Mouse (Mus musculus): ENCODE measurements around the gene Polk. TPM values are rescaled to one million over a fixed set of nuclear protein-coding genes. Genes with fewer than 3 reads are reported as not detected.

Gene Polk
- 10 to 100 TPM in 1 of 2 experiments, 1 to 10 TPM in 1; 9.7 to 14.7 TPM for total RNA-seq (2021)

- DNase-seq (ENCODE audit: extremely low spot score in 1 of 2, low spot score in 1 of 2): peak; percentile 87 to 92
Measured at GRCm38 (mm10) chr13:96542081-96542889, at the start of gene Polk, which contains the start of gene Col4a3bp. TSS of gene Polk (minus strand) at chr13:96542579. TSS of gene Col4a3bp (plus strand) at chr13:96542618.

- DNase-seq (ENCODE audit: extremely low spot score in 1 of 2, low spot score in 1 of 2): no peak
Measured at GRCm38 (mm10) chr13:96588642-96589041, 46.3 kb upstream of the Polk start.

- DNase-seq (ENCODE audit: extremely low spot score in 1 of 2, low spot score in 1 of 2): no peak
Measured at GRCm38 (mm10) chr13:96586540-96586939, 44.2 kb upstream of the Polk start.

- DNase-seq (ENCODE audit: extremely low spot score in 1 of 2, low spot score in 1 of 2): no peak
Measured at GRCm38 (mm10) chr13:96584201-96584600, 41.8 kb upstream of the Polk start.

- DNase-seq (ENCODE audit: extremely low spot score in 1 of 2, low spot score in 1 of 2): no peak
Measured at GRCm38 (mm10) chr13:96579979-96580378, 37.6 kb upstream of the Polk start.

GRCm38 (mm10) chr13:96579104-96579503, 36.7 kb upstream of the Polk start:
- DNase-seq (ENCODE audit: extremely low spot score in 1 of 2, low spot score in 1 of 2): no peak

GRCm38 (mm10) chr13:96574170-96574569, 31.8 kb upstream of the Polk start:
- DNase-seq (ENCODE audit: extremely low spot score in 1 of 2, low spot score in 1 of 2): no peak

GRCm38 (mm10) chr13:96571016-96571361, 28.6 kb upstream of the Polk start:
- no peak for DNase-seq (ENCODE audit: extremely low spot score in 1 of 2, low spot score in 1 of 2)

- no peak for DNase-seq (ENCODE audit: extremely low spot score in 1 of 2, low spot score in 1 of 2)
Measured at GRCm38 (mm10) chr13:96570313-96571015, 28.1 kb upstream of the Polk start.

- no peak for DNase-seq (ENCODE audit: extremely low spot score in 1 of 2, low spot score in 1 of 2)
Measured at GRCm38 (mm10) chr13:96567977-96568376, 25.6 kb upstream of the Polk start.

GRCm38 (mm10) chr13:96555099-96555498, 12.7 kb upstream of the Polk start:
- DNase-seq (ENCODE audit: extremely low spot score in 1 of 2, low spot score in 1 of 2): no peak

GRCm38 (mm10) chr13:96547941-96548340, 5.6 kb upstream of the Polk start:
- DNase-seq (ENCODE audit: extremely low spot score in 1 of 2, low spot score in 1 of 2): no peak

GRCm38 (mm10) chr13:96547250-96547649, 4.9 kb upstream of the Polk start:
- DNase-seq (ENCODE audit: extremely low spot score in 1 of 2, low spot score in 1 of 2): no peak

GRCm38 (mm10) chr13:96544506-96544905, 2.1 kb upstream of the Polk start:
- DNase-seq (ENCODE audit: extremely low spot score in 1 of 2, low spot score in 1 of 2): no peak

- peak in 1 of 2 experiments; percentile 38 for DNase-seq (ENCODE audit: extremely low spot score in 1 of 2, low spot score in 1 of 2)
Measured at GRCm38 (mm10) chr13:96542901-96543891, 817 bp upstream of the Polk start.

GRCm38 (mm10) chr13:96541381-96541780, 998 bp downstream of the Polk start:
- DNase-seq (ENCODE audit: extremely low spot score in 1 of 2, low spot score in 1 of 2): no peak

GRCm38 (mm10) chr13:96538103-96538502, 4.3 kb downstream of the Polk start:
- no peak for DNase-seq (ENCODE audit: extremely low spot score in 1 of 2, low spot score in 1 of 2)

GRCm38 (mm10) chr13:96536821-96537572, 5.4 kb downstream of the Polk start:
- DNase-seq (ENCODE audit: extremely low spot score in 1 of 2, low spot score in 1 of 2): no peak

- no peak for DNase-seq (ENCODE audit: extremely low spot score in 1 of 2, low spot score in 1 of 2)
Measured at GRCm38 (mm10) chr13:96533742-96534141, 8.6 kb downstream of the Polk start.

GRCm38 (mm10) chr13:96532176-96532575, 10.2 kb downstream of the Polk start:
- DNase-seq (ENCODE audit: extremely low spot score in 1 of 2, low spot score in 1 of 2): no peak

Measured in layer of hippocampus, postnatal 25 days (tissue).